Mouse (Mus musculus): ENCODE measurements at regions not wholly inside any gene's neighbourhood (a gene's known extent, or its start where the extent isn't known, plus 50 kb on each side); places are given as distances from the start of the nearest gene placed in this dataset.

DNA sequence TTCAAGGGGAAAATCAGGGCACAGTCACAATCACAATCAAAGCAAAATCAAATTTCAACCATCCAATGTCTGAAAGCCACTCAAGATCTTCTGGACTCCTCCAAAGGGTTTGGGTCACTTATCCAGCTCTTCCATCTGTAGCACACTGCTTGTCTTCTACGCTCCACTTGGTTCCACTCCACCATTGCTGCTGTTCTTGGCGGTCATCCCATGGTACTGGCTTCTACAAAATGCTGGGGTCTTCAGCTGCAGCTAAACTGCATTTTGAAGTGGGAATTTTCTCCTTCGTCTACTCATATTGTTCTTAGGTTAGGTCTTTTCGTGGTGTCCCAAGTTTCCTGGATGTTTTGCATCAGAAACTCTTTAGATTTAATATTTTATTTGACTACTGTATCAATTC lies 162.7 kb downstream of the Ice1 start:
- DNase-seq (ENCODE audit: low read depth), result no peak

DNA sequence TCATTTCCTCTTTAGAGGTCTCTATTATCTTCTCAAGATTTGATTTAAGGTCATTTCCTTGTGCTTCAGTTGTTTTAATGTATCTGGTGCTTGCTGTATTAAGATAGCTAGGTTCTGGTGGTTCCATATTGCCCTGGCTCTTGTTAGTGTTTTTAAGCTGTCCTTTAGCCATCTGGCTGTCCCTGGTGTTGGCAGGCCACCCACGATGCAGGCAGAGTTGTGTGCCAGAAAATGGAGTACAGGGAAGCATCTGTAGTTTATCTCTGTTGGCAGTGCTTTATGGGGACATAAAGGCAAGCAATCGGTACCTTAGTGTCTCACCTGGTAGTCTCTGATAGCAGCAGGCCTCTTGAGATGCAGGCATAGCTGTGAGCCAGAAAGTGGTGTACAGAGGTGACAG lies 162.1 kb downstream of the Ice1 start:
- DNase-seq (ENCODE audit: low read depth), result no peak

DNA sequence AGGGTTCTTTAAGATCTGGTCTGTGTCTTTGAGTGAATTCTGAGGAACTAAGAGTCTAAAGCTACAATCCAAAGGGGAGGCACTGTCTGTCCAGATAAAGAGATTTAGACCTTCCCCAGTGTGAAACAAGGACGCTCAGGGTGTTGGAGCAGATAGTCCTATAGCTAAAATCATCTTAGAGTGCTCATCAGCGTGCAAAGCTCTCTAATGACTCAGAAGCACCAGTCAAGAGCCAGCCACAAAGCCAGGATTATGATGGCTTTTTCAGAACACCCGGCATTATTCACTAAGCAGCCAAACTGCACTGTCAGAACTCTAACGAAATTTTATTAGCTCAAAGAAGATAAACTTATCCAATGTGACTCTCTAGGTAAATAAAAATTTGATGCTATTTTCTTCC lies 138.1 kb downstream of the Ice1 start:
- DNase-seq (ENCODE audit: low read depth), result no peak
